Mouse (Mus musculus) embryonic facial prominence, embryonic 14.5 days (tissue): ENCODE results near the gene Gm11084. TPM values are rescaled to one million over a fixed set of nuclear protein-coding genes. Genes with fewer than 3 reads are reported as not detected.
A peak's percentile ranks its signal among the peaks of the same experiment; 100 is the strongest.
"Not testable (repeated sequence)": the region's sequence is repeated elsewhere in the genome, so short reads cannot be mapped to it uniquely, and the experiment has no call there.

ENCODE experiments used
- ATAC-seq: fragments of 200-750 bp; cut with Nextera tagmentation; 2 replicates; pipeline ENCODE4 v1.8.0; 2017; ENCODE audit warnings: low read depth, moderate number of reproducible peaks, moderate TSS enrichment
- DNase-seq: peaks from one replicate; pipeline ENCODE4 v3.0.0-alpha.2; 2015; ENCODE audit warnings: low spot score
- H3K27ac ChIP-seq: fragments of 300-500 bp; sonication (generic); replicated peaks from 2 replicates; pipeline ENCODE4 v1.5.1; 2014; ENCODE audit warnings: low read depth, mild to moderate bottlenecking, low read length, moderate library complexity
- H3K27me3 ChIP-seq: fragments of 300-500 bp; sonication (generic); replicated peaks from 2 replicates; pipeline ENCODE4 v1.6.1; 2014; ENCODE audit warnings: low read length; ENCODE audit not compliant: control insufficient read depth, insufficient read depth
- H3K36me3 ChIP-seq: fragments of 300-500 bp; sonication (generic); 2 replicates; pipeline ENCODE4 v1.6.1; 2014; ENCODE audit warnings: low read length, mixed read lengths; ENCODE audit not compliant: control insufficient read depth, insufficient read depth
- H3K4me1 ChIP-seq: fragments of 300-500 bp; sonication (generic); 2 replicates; pipeline ENCODE4 v1.6.1; 2014; ENCODE audit warnings: antibody characterized with exemption, low read length; ENCODE audit not compliant: control insufficient read depth, insufficient read depth
- H3K4me2 ChIP-seq: fragments of 300-500 bp; sonication (generic); 2 replicates; pipeline ENCODE4 v1.6.1; 2014; ENCODE audit warnings: low read depth, mild to moderate bottlenecking, low read length, moderate library complexity, mixed read lengths
- H3K4me3 ChIP-seq: fragments of 300-500 bp; sonication (generic); 2 replicates; pipeline ENCODE4 v1.5.1; 2014; ENCODE audit warnings: low read depth, mild to moderate bottlenecking, low read length
- H3K9ac ChIP-seq: fragments of 300-500 bp; sonication (generic); 2 replicates; pipeline ENCODE4 v1.6.1; 2014; ENCODE audit warnings: low read depth, mild to moderate bottlenecking, low read length, moderate library complexity, mixed read lengths
- H3K9me3 ChIP-seq: fragments of 300-500 bp; sonication (generic); 2 replicates; pipeline ENCODE4 v1.6.1; 2016; ENCODE audit warnings: low read length; ENCODE audit not compliant: control insufficient read depth
- WGBS: fragments of 180-500 bp; shearing (Covaris S2); extraction: QIAGEN DNeasy Blood & Tissue Kit; methylation state at CpG from one replicate; pipeline ENCODE4 v1.1.7; 2014; 5-methylcytosine and 5-hydroxymethylcytosine counted together
- polyA plus RNA-seq: library from polyadenylated mRNA; unstranded; fragments of >200 nt; fragmentation: Nextera tagmentation; extraction: Ambion mirVana; gene quantifications from 2 replicates; pipeline ENCODE4 v1.2.1, GENCODE M21; 2014

The Gm11084 gene
- polyA plus RNA-seq, 1 experiment from 2014 or later, result not detected

DNA sequence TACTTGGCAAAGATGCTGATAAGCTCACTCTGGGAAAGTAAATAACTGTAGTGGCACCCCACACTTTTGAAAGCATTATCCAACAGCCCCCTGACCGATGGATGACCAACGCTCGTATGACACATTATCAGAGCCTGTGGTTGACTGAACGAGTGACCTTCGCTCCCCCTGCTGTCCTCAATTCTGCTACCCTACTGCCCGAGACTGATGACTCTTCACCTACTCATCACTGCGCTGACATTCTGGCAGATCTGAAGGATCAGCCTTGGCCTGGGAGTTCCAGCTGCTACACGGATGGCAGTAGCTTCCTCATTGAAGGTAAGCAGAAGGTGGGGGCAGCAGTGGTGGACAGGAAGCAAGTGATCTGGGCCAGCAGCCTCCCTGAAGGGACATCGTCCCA lies 27.5 kb upstream of the Gm11084 start:
- not testable (repeated sequence) for H3K4me3 ChIP-seq, H3K4me1 ChIP-seq
- 88% methylated on average over 9 of the region's 9 CpGs for WGBS

DNA sequence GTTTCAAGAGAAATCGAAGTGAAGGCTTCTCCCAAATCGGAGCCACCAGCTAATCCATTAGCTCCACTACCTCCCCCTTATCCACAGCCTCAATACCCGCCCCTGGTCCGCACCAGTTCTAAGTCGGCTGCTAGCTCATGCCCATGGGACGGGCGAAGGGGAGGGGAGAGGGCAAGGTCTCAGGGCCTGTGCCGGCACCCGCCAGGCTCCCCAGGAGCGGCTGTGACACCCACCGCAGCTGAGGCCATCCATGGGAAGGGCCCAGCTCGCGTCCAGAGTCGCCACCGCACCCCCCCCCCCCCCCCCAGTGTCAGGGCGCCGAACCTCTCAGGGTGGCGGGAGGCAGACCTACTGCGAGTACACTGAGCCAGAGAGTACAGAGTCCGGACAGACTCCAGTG lies 26.1 kb upstream of the Gm11084 start:
- H3K4me3 ChIP-seq, result no peak overlapping the region
- no peaks in the 10 kb centered on the region for H3K27me3 ChIP-seq
- ATAC-seq, result no peak
- peaks cover 17% of the 10 kb centered on the region for H3K9me3 ChIP-seq
- no peak overlapping the region for H3K27ac ChIP-seq
- WGBS, result 68% methylated on average over 18 of the region's 20 CpGs
- H3K36me3 ChIP-seq, result no peaks in the 10 kb centered on the region
- DNase-seq, result peak; percentile 67
- H3K4me1 ChIP-seq, result no peaks in the 10 kb centered on the region
- no peak overlapping the region for H3K4me2 ChIP-seq
- H3K9ac ChIP-seq, result no peak overlapping the region

More for the DNA sequence above, 27.5 kb upstream of the Gm11084 start:
- ATAC-seq, H3K27ac ChIP-seq, H3K9ac ChIP-seq, H3K4me2 ChIP-seq, H3K36me3 ChIP-seq, DNase-seq, H3K27me3 ChIP-seq: not testable (repeated sequence)
- H3K9me3 ChIP-seq, result peaks cover 17% of the 10 kb centered on the region

DNA sequence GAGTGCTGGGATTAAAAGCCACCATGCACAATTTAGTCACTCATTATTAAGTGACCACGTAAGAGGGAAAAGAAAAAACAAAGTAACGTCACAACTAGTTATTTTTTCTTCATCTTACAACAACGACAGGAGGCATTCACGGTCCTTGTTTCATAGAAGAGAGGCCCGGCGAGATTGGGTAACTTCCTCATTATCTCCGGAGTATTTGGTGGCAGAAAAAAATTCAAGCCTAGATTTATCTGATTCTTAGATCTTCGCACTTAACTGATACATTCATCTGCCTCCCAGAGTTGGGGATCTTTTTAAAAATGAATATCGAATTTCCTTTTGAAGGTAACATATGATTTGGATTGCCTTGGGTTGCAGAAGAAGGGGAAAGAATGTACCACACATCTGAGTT lies 21.0 kb upstream of the Gm11084 start:
- no peak overlapping the region for H3K27ac ChIP-seq
- peaks cover 17% of the 10 kb centered on the region for H3K9me3 ChIP-seq
- H3K27me3 ChIP-seq, result no peaks in the 10 kb centered on the region
- no peak for ATAC-seq
- DNase-seq, result no peak
- H3K4me2 ChIP-seq, result no peak overlapping the region
- H3K9ac ChIP-seq, result no peak overlapping the region
- peaks cover 24% of the 10 kb centered on the region; the same call in 1 of the 2 replicates for H3K4me1 ChIP-seq
- no peak overlapping the region for H3K4me3 ChIP-seq
- WGBS, result 86% methylated on average over 9 of the region's 9 CpGs
- H3K36me3 ChIP-seq, result no peaks in the 10 kb centered on the region

DNA sequence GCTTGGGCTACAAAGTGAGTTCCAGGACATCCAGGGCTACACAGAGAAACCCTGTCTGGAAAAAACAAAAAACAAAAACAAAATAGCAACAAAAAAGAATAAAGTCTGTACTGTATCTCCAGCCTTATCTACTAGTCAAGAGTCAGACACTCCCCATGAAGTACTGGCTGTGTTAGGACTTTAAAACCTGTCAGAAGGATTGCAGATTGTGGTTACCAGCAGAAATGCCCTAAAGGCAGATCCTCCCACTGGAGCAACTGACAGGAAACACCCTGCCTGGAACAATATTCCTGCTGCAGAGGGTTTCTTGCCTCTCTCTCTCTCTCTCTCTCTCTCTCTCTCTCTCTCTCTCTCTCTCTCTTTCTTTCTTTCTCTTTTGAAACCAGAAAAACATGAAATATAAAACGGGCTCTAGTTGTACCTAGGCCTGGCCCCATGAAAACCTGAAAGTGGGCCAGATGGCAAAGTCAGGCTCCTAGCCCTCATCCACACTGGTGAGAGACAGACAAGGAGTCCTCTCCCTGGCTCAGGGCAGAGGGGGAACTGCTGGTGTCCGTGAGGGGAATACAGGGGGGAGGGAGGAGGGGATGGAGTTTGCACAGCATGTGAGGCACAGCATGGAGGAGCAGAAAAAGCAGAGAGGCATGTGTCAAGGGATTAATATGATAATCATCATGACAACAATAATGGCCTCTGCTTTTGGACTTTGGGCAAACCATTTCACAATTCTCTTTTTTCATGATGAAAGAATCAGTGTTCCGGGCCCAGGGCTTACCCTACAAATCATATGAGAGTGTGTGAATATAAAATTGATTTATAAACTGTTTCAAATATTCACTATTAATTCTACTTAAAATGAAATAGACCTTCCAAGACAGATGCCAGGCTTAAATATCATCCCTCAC lies 19.3 kb upstream of the Gm11084 start:
- Histone ChIP-seq H3K27me3 (no peaks in the 10 kb centered on the region), H3K9ac (no peak overlapping the region), H3K36me3 (no peaks in the 10 kb centered on the region), H3K4me3 (no peak overlapping the region), H3K9me3 (peaks cover 10% of the 10 kb centered on the region), H3K4me1 (peaks cover 24% of the 10 kb centered on the region; the same call in 1 of the 2 replicates), H3K27ac (peak overlapping the region; percentile 83; the same call in 1 of the 2 replicates), H3K4me2 (no peak overlapping the region)
- ATAC-seq (0 out of 2 replicates have a peak, but pooled peaks have one; percentile 23), DNase-seq (peak; percentile 85)
- 35% methylated on average over 3 of the region's 3 CpGs for WGBS

DNA sequence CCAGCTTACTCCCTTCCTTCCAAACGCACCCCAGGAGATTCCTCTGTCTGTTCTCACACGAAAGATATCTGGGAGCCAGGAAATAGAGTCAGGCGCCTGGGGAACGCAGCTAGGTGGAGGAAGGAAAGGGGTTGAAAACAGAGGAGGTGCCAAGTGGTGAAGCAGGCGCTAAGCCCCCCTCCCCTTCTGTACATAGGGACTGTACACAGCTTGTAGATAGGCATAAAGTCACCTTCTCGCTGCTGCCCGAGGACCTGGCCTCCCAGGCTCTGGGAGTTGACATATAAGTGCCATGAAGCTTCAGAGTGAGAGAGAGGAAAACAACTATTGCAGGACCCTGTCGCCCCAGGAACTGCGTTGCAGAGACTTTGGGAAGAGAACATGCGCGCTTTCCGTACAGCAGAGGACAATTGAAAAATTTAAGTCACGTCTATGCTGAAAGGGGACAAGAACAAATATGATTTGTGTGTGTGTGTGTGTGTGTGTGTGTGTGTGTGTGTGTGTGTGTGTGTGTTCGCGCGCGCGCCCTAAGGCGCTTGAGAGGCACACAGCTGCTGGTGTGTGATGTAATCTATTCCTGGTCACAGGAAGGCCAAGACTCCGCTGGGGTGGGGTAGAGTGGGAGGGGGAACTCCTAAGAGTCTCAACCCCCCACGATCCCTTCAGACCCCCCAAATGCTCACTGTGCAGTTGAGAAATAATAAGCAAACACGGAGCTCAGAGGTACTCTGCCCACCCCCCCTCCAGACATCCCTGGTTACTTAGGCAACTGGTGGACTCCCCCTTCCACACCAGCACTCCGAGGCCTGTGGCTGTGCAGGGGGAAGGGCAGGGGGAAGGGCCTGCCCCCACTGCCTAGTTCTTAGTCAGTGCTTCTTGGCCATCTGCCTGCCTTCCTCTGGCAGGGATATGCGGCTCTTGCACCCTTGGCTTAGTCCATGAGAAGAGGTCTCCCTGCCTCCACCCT lies 17.5 kb upstream of the Gm11084 start:
- H3K4me2 ChIP-seq, result peak overlapping the region; percentile 47
- no peaks in the 10 kb centered on the region for H3K27me3 ChIP-seq
- H3K9ac ChIP-seq, result peak overlapping the region; percentile 36; the same call in 1 of the 2 replicates
- H3K36me3 ChIP-seq, result no peaks in the 10 kb centered on the region
- H3K9me3 ChIP-seq, result no peaks in the 10 kb centered on the region
- WGBS, result 17% methylated on average over 17 of the region's 24 CpGs
- H3K4me3 ChIP-seq, result 0 out of 2 replicates have a peak overlapping the region, but pooled peaks have one; percentile 4
- ATAC-seq (peak; percentile 91), DNase-seq (peak; percentile 95)
- H3K27ac ChIP-seq, result peak overlapping the region; percentile 83
- H3K4me1 ChIP-seq, result peaks cover 24% of the 10 kb centered on the region; the same call in 1 of the 2 replicates

DNA sequence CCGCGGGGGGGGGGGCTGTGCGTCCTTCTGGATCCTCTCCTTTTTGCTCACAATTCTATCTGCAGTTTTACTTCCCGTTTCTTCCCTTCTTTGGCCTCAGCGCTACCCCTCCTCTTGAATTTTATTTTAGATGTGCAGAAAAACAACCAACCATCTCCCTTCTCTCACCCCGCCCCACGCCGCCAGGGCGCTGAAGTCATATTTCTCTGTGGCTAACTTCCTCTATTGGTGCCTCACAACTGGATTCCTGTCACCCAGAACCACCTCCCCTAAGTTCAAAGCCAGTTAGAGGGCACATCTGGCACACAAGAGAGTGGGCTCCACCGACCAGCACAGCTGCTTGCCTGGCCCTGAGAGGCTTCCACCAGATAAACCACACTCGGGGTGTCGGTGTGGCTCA lies 16.5 kb upstream of the Gm11084 start:
- H3K4me2 ChIP-seq, result peak overlapping the region; percentile 47
- WGBS, result 37% methylated on average over 12 of the region's 12 CpGs
- H3K27ac ChIP-seq, result peak overlapping the region; percentile 83

DNA sequence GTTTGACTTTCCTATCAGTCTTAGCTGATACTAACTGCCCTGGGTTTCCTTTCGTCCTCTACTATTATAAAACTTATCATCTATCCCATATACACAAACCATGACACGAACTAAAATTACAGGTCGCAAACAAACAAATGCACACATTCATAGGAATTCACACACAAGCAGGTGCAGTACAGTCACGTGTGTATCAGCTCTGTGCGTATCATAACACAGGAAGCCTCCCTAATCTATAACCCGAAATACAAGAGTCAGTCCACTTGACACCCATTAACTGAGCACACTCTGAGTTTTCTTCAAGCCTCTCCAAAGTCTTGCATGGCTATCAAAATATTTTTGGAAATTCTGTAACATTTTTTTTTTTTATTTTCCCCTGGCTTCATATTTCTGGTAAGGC lies 15.9 kb upstream of the Gm11084 start:
- DNase-seq (no peak), ATAC-seq (no peak)
- Histone ChIP-seq H3K9ac (no peak overlapping the region), H3K4me2 (no peak overlapping the region), H3K27ac (no peak overlapping the region), H3K9me3 (no peaks in the 10 kb centered on the region), H3K27me3 (no peaks in the 10 kb centered on the region), H3K36me3 (no peaks in the 10 kb centered on the region), H3K4me1 (peaks cover 24% of the 10 kb centered on the region; the same call in 1 of the 2 replicates), H3K4me3 (no peak overlapping the region)
- 82% methylated on average over 6 of the region's 6 CpGs for WGBS

More for the DNA sequence above, 16.5 kb upstream of the Gm11084 start:
- H3K9ac ChIP-seq, result peak overlapping the region; percentile 49
- ATAC-seq (no peak), DNase-seq (peak; percentile 27)
- no peaks in the 10 kb centered on the region for H3K9me3 ChIP-seq
- H3K27me3 ChIP-seq, result no peaks in the 10 kb centered on the region
- H3K36me3 ChIP-seq, result no peaks in the 10 kb centered on the region
- H3K4me1 ChIP-seq, result peaks cover 24% of the 10 kb centered on the region; the same call in 1 of the 2 replicates
- H3K4me3 ChIP-seq, result no peak overlapping the region

DNA sequence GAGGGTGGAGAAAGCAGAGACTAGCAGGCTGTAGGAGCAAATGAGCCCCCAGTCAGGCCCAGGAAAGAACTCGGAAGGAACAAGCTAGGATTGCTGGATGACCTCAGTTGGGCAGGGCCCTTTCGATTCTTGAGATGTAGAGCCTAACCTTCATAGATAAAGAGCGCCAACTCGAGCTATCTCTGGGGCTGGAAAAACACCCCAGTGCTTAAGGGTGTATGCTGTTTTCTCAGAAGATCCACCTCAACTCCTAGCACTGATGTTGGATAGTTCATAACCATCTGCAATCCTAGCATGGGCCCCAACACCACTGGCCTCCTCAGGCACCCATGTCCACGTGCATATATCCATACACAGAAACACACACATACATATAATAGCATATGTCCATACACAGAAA lies 15.5 kb upstream of the Gm11084 start:
- DNase-seq (no peak), ATAC-seq (no peak)
- Histone ChIP-seq H3K27me3 (no peaks in the 10 kb centered on the region), H3K9ac (no peak overlapping the region), H3K4me2 (no peak overlapping the region), H3K27ac (no peak overlapping the region), H3K4me3 (no peak overlapping the region), H3K9me3 (no peaks in the 10 kb centered on the region), H3K4me1 (peaks cover 26% of the 10 kb centered on the region), H3K36me3 (no peaks in the 10 kb centered on the region)
- WGBS, result 82% methylated on average over 5 of the region's 5 CpGs
